Mouse (Mus musculus) MEL (cell line): ENCODE measurements around the gene Abcg1.

Experiments used
- BHLHE40 ChIP-seq: IDR thresholded peaks from 2 replicates; pipeline ENCODE4 v1.6.1; 2012; ENCODE audit warnings: low read depth, mild to moderate bottlenecking, inconsistent platforms, low read length, improper control_type of control experiment, borderline replicate concordance
- CTCF ChIP-seq, 3 experiments: IDR thresholded peaks in 2 of 3; conservative IDR thresholded peaks in 1 of 3; 2 replicates each; pipeline ENCODE4 v1.5.1; 2011 to 2012; ENCODE audit warnings: low read length in 3 of 3, low read depth in 2 of 3, mild to moderate bottlenecking in 2 of 3, improper control_type of control experiment in 1 of 3, inconsistent platforms in 1 of 3, mixed read lengths in 1 of 3, moderate library complexity in 1 of 3; ENCODE audit not compliant: control insufficient read depth in 1 of 3, insufficient read depth in 1 of 3, poor library complexity in 1 of 3, severe bottlenecking in 1 of 3
- EP300 ChIP-seq, 2 experiments: IDR thresholded peaks; 2 replicates each; pipeline ENCODE4 v1.6.1; 2011; ENCODE audit warnings: improper control_type of control experiment in 2 of 2, low read length in 2 of 2, low read depth in 1 of 2, mild to moderate bottlenecking in 1 of 2
- GABPA ChIP-seq: IDR thresholded peaks from 2 replicates; pipeline ENCODE4 v1.6.1; 2012; ENCODE audit warnings: low read depth, mild to moderate bottlenecking, inconsistent platforms, low read length, improper control_type of control experiment, moderate library complexity
- HCFC1 ChIP-seq: IDR thresholded peaks from 2 replicates; pipeline ENCODE4 v1.6.1; 2012; ENCODE audit warnings: low read depth, mild to moderate bottlenecking, inconsistent platforms, low read length, improper control_type of control experiment, moderate library complexity
- JUND ChIP-seq: IDR thresholded peaks from 2 replicates; pipeline ENCODE4 v1.6.1; 2011; ENCODE audit warnings: low read depth, mild to moderate bottlenecking, improper control_type of control experiment, low read length
- KAT2A ChIP-seq: conservative IDR thresholded peaks from 2 replicates; pipeline ENCODE4 v1.6.1; 2012; ENCODE audit warnings: low read depth, low read length, improper control_type of control experiment, inconsistent platforms
- POLR2A ChIP-seq, 2 experiments: IDR thresholded peaks; 2 replicates each; pipeline ENCODE4 v1.6.1; 2011 to 2012; ENCODE audit warnings: low read length in 2 of 2, mild to moderate bottlenecking in 2 of 2, control low read depth in 1 of 2, improper control_type of control experiment in 1 of 2, low read depth in 1 of 2, moderate library complexity in 1 of 2; ENCODE audit not compliant: control insufficient read depth in 1 of 2, insufficient read depth in 1 of 2, poor library complexity in 1 of 2
- POLR2AphosphoS2 ChIP-seq: IDR thresholded peaks from 2 replicates; pipeline ENCODE4 v1.6.1; 2011; ENCODE audit warnings: low read length, improper control_type of control experiment
- USF1 ChIP-seq: IDR thresholded peaks from 2 replicates; pipeline ENCODE4 v1.6.1; 2014; ENCODE audit warnings: low read depth, mild to moderate bottlenecking, inconsistent platforms, low read length, improper control_type of control experiment, moderate library complexity
- ZC3H11A ChIP-seq: IDR thresholded peaks from 2 replicates; pipeline ENCODE4 v1.6.1; 2012; ENCODE audit warnings: low read depth, mild to moderate bottlenecking, inconsistent platforms, low read length, improper control_type of control experiment
- ZKSCAN1 ChIP-seq: IDR thresholded peaks from 2 replicates; pipeline ENCODE4 v1.6.1; 2012; ENCODE audit warnings: low read depth, mild to moderate bottlenecking, inconsistent platforms, low read length, improper control_type of control experiment, moderate library complexity

DNA sequence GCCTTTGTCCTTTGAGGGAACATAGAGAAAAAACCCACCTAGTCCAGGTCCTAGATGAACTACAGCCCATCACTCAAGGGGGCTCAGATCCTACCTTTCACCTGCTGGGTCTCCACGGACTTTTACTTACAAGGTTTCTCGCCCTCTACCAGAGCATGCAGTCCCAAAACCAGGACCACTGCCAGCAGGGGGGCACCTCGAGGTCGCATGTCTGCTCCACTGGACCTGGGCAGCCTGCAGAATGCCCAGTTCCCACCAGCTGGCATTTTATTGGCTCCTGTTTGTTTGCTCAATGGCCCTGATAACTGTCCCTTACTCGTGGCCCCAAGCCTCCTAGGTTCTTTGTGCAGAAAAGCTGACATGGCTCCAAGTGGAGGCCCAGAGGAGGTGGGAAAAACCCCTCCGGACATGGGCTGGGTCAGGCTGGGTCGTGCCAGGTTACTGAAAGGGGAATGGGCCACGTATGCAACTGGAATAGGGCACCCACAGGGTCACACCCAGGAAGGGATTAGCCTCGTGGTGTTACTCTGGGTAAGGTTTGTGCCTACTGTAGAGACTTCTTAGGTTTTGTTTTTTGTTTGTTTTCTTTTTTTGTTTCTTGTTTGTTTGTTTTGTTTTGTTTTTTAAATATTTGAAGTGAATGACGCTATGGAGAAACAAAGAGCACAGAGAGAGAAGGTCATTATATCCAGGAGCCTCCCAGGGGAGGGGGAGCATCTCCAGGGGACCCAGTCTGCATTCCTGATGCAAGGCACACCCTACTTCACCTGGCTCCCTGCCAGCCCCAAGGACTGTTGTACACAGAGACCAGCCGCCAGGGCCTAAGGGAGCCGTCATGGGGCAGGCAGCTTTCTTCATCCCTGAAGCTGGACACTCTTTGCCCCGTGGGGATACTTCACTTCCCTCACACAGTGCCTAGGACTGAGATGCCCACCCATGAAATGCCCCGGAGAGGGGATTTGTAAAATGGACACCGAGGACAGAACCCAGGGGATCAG lies 86.9 kb downstream of the Abcg1 start, which contains the start of gene Tff2:
- TF ChIP-seq HCFC1 (no peak), EP300 (IDR thresholded peaks at IDR 0.05; ENCODE audit: low read depth in 1 of 2, low read length in 2 of 2) (no peak), JUND (no peak), USF1 (no peak), BHLHE40 (no peak), KAT2A (no peak), CTCF (IDR thresholded peaks at IDR 0.05 in 2 of 3, conservative IDR thresholded peaks at IDR 0.05 in 1 of 3; ENCODE audit: control insufficient read depth in 1 of 3, insufficient read depth in 1 of 3, low read depth in 2 of 3, low read length in 3 of 3, poor library complexity in 1 of 3, severe bottlenecking in 1 of 3) (no peak), ZC3H11A (no peak), GABPA (no peak), ZKSCAN1 (no peak), POLR2AphosphoS2 (no peak), POLR2A (IDR thresholded peaks at IDR 0.05; ENCODE audit: control insufficient read depth in 1 of 2, insufficient read depth in 1 of 2, low read depth in 1 of 2, low read length in 2 of 2, poor library complexity in 1 of 2) (no peak)
